Mouse (Mus musculus): Measurements from ENCODE around the gene Tdpoz1. TPM values are rescaled to one million over a fixed set of nuclear protein-coding genes. Genes with fewer than 3 reads are reported as not detected.

Gene Tdpoz1
- not detected in 2 replicates for total RNA-seq (2023)

GRCm38 (mm10) chr3:93676210-93676609 lies at the start of gene Tdpoz1:
Gene Tdpoz1, minus strand, starts transcription at chr3:93676310.

GRCm38 (mm10) chr3:93692970-93693369 lies 16.9 kb upstream of the Tdpoz1 start, which contains the start of gene Gm37596:
Gene Gm37596, minus strand, starts transcription at chr3:93693070.

GRCm38 (mm10) chr3:93652586-93652985 lies 23.5 kb downstream of the Tdpoz1 start, which contains the start of gene Tdpoz2:
Gene Tdpoz2, minus strand, starts transcription at chr3:93652686.

Other genes starting within 250 kb of the Tdpoz1 start
- 1.00 and 1.5 TPM in 2 replicates for gene Tchh, start 234.0 kb downstream of the Tdpoz1 start, total RNA-seq (2023)
- not detected in 2 replicates for gene Tchhl1, start 207.6 kb downstream of the Tdpoz1 start, total RNA-seq (2023)
- gene S100a11, start 155.8 kb downstream of the Tdpoz1 start, total RNA-seq (2023): 2,944 and 4,056 TPM in 2 replicates
- gene S100a10, start 121.2 kb downstream of the Tdpoz1 start, total RNA-seq (2023): 202 and 238 TPM in 2 replicates
- gene Tdpoz2, start 23.6 kb downstream of the Tdpoz1 start, total RNA-seq (2023): not detected in 2 replicates
- gene Gm37596, start 16.8 kb upstream of the Tdpoz1 start, total RNA-seq (2023): not detected in 2 replicates
- gene Gm5773, start 96.7 kb upstream of the Tdpoz1 start, total RNA-seq (2023): not detected in 2 replicates
- gene Tdpoz4, start 120.1 kb upstream of the Tdpoz1 start, total RNA-seq (2023): not detected in 2 replicates
- gene Tdpoz3, start 149.7 kb upstream of the Tdpoz1 start, total RNA-seq (2023): not detected in 2 replicates